Mouse (Mus musculus) kidney, postnatal 10 days (tissue): ENCODE data around the gene Drap1.
"Not testable (repeated sequence)": the region's sequence is repeated elsewhere in the genome, so short reads cannot be mapped to it uniquely, and the experiment has no call there.

Experiments
- DNase-seq: peaks from one replicate; pipeline ENCODE4 v3.0.0; 2021; ENCODE audit warnings: mixed read lengths

Drap1 gene

GRCm38 (mm10) chr19:5419630-5420029, 5.1 kb downstream of the Drap1 start:
- DNase-seq, result no peak

GRCm38 (mm10) chr19:5418750-5419466, 5.9 kb downstream of the Drap1 start:
- DNase-seq, result no peak

- DNase-seq, result no peak
These were observed 10.2 kb downstream of the Drap1 start for GRCm38 (mm10) chr19:5414534-5414957.

- DNase-seq, result no peak
These were observed 10.9 kb downstream of the Drap1 start for GRCm38 (mm10) chr19:5413840-5414239.

GRCm38 (mm10) chr19:5411961-5412360, 12.8 kb downstream of the Drap1 start:
- no peak for DNase-seq

- no peak for DNase-seq
These were observed 14.1 kb downstream of the Drap1 start for GRCm38 (mm10) chr19:5410641-5411040.

GRCm38 (mm10) chr19:5409068-5409467, 15.7 kb downstream of the Drap1 start:
- DNase-seq, result peak; percentile 64

- DNase-seq, result peak; percentile 27
These were observed 16.4 kb downstream of the Drap1 start for GRCm38 (mm10) chr19:5408057-5409001.

GRCm38 (mm10) chr19:5407133-5407532, 17.6 kb downstream of the Drap1 start:
- DNase-seq, result peak; percentile 82

GRCm38 (mm10) chr19:5406531-5407126, 18.1 kb downstream of the Drap1 start:
- peak; percentile 63 for DNase-seq

- no peak for DNase-seq
These were observed 18.9 kb downstream of the Drap1 start for GRCm38 (mm10) chr19:5405924-5406323.

- DNase-seq, result peak; percentile 32
These were observed 22.5 kb downstream of the Drap1 start, which contains the start of gene Tsga10ip for GRCm38 (mm10) chr19:5402293-5402692. Gene Tsga10ip (minus strand): TSS chr19:5402526.

GRCm38 (mm10) chr19:5401073-5401472, 23.7 kb downstream of the Drap1 start:
- DNase-seq, result not testable (repeated sequence)

- no peak for DNase-seq
These were observed 29.4 kb downstream of the Drap1 start for GRCm38 (mm10) chr19:5395371-5395770.

GRCm38 (mm10) chr19:5394168-5394567, 30.6 kb downstream of the Drap1 start:
- DNase-seq, result no peak

GRCm38 (mm10) chr19:5392892-5393291, 31.9 kb downstream of the Drap1 start:
- DNase-seq, result peak; percentile 86

GRCm38 (mm10) chr19:5390416-5390815, 34.4 kb downstream of the Drap1 start:
- DNase-seq, result no peak

- peak; percentile 57 for DNase-seq
These were observed 35.1 kb downstream of the Drap1 start for GRCm38 (mm10) chr19:5389647-5390046.

GRCm38 (mm10) chr19:5388588-5389242, 36.1 kb downstream of the Drap1 start, which contains the start of gene Sart1:
Gene Sart1 (minus strand): TSS chr19:5388703.
- DNase-seq, result peak; percentile 97

- DNase-seq, result peak; percentile 61
These were observed 36.8 kb downstream of the Drap1 start for GRCm38 (mm10) chr19:5388011-5388441.

- DNase-seq, result no peak
These were observed 40.1 kb downstream of the Drap1 start for GRCm38 (mm10) chr19:5384715-5385114.

GRCm38 (mm10) chr19:5383326-5383725, 41.5 kb downstream of the Drap1 start:
- no peak for DNase-seq

GRCm38 (mm10) chr19:5377446-5377845, 47.3 kb downstream of the Drap1 start:
- no peak for DNase-seq
